Mouse (Mus musculus) stomach, postnatal 0 days (tissue): ENCODE measurements at regions not wholly inside any gene's neighbourhood (a gene's known extent, or its start where the extent isn't known, plus 50 kb on each side); places are given as distances from the start of the nearest gene placed in this dataset.

Source experiments
- CTCF ChIP-seq: IDR thresholded peaks from 2 replicates; pipeline ENCODE4 v1.5.1; 2016; ENCODE audit warnings: antibody characterized with exemption, low read depth, mild to moderate bottlenecking, moderate library complexity
- EP300 ChIP-seq: optimal IDR thresholded peaks from 2 replicates; pipeline ENCODE3; 2016; ENCODE audit warnings: antibody characterized with exemption

DNA sequence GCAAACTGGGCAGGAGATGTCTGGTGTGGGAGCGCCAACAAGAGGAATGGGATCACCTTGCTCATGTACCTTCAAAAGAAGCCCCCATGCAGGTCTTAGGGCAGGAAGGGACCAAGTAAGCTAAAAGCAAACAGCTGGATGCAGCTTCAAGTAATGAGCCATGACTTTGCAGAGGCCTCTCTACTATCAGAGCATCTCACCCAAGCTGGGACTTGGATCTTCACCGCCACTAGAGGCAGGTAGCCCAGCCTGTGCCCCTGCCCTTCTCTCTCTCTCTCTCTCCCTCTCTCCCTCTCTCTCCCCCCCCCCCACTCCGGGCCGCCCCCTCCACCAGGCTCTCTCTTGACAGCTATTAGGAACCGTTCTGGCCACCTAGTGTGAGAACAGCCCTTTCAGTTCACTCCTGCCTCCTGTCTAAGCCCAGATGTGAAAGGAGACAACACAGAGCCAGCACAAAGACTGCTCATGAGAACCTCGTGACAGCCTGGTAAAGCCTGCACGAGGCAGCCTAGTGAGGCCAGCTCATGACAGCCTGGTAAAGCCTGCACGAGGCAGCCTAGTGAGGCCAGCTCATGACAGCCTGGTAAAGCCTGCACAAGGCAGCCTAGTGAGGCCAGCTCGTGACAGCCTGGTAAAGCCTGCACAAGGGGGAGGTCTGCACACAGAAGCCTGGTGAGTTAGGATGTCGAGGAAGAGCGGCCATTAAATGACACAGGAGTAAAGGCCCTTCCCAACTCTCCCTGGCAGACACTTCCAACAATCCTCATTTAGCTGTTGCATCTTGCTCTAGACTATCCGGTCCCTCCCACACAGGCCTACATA, 85.8 kb downstream of the Irs2 start:
- TF ChIP-seq CTCF (no peak), EP300 (no peak)
